Mouse (Mus musculus): ENCODE results near the gene Gm9821. TPM values are rescaled to one million over a fixed set of nuclear protein-coding genes. Genes with fewer than 3 reads are reported as not detected.
A peak's percentile ranks its signal among the peaks of the same experiment; 100 is the strongest.

Gene Gm9821
- total and polyA plus RNA-seq, 2 experiments from 2014 or later, result 0.11 to 0.14 TPM

DNA sequence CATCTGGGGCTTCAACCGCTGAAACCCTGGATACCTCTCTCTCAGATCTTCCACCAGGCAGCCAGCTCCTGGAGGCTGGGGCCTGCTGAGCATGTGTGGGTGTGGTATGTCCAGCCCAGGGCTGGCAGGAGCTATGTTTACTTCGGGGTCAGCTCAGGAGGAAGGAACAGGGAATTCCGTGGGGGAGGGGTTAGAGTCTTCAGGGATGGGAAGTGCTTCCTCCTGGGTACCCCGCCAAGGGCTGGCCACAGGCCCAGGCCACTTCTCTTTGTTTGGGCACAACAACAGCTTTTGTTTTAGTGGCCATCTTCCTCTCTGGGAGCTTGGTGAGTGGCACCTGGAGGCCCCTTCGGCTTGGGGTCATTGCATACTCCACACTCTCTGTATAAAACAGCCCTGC, 8.3 kb downstream of the Gm9821 start:
- no peak for DNase-seq (ENCODE audit: low spot score)
- 35% methylated on average over 5 of the region's 5 CpGs for WGBS
- TF ChIP-seq CTCF (IDR thresholded peaks at IDR 0.05), result 0 out of 2 replicates have a peak, but pooled peaks have one; percentile 17
- H3K9me3 ChIP-seq (ENCODE audit: low read length), result no peaks in the 10 kb centered on the region
- H3K4me3 ChIP-seq (ENCODE audit: low read depth, low read length), result no peak overlapping the region
- H3K27ac ChIP-seq (ENCODE audit: low read depth, low read length), result no peak overlapping the region
- H3K36me3 ChIP-seq (ENCODE audit: insufficient read depth, low read length), result no peaks in the 10 kb centered on the region
- no peaks in the 10 kb centered on the region for H3K27me3 ChIP-seq (ENCODE audit: insufficient read depth, low read length)
- ATAC-seq (ENCODE audit: low FRiP score), result no peak
- H3K4me1 ChIP-seq (ENCODE audit: insufficient read depth, low read length), result 0 out of 2 replicates have a peak, but pooled peaks cover 15% of the 10 kb centered on the region
- no peak overlapping the region for H3K4me2 ChIP-seq (ENCODE audit: low read depth, low read length, poor library complexity, severe bottlenecking)
- H3K9ac ChIP-seq (replicated peaks; ENCODE audit: low read length, poor library complexity, severe bottlenecking), result no peak overlapping the region

DNA sequence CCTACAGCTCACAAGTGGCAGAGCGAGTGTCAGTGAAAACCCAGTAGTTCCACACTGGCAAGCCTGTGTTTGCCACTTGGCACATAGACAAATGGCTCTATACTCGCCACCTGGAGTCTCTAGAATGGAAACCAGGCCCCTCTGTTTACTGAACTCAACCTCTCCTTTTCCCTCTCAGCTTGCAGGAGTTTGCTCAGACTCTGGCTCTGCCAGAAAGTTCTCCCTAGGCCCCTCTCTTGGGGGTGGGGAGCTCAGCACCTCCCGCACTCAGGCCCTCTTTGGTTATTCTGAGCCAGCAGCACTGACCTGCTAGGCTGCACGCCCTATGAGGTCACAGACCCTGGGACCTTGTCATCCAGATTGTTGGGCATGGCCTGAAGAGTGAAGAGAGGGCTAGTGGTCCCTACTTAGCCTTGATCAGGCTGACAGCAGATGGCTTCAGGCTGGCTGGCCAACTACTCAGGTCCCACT, 9.7 kb downstream of the Gm9821 start:
- H3K27ac ChIP-seq (ENCODE audit: low read depth, low read length), result no peak overlapping the region
- DNase-seq (ENCODE audit: low spot score), result no peak
- 83% methylated on average over 4 of the region's 4 CpGs for WGBS

DNA sequence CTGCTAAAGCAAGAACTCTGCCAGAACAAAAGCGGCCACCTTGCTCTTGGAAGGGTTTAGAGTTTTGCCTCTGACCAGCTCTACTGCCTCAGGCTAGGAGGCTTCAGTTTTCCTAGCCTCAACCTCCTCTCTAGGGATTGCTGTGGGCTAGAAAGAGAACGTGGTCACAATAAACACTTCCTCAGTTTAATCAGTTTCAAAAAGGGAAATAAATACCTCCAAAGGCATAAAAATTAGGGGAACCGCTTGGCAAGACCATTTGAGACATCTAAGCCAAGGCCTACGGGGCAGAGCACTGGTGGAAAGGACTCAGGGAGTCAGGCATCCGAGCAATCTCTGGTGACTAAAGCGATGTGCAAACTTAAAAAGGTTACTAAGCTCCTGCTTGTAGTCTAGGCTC, 10.4 kb downstream of the Gm9821 start:
- 84% methylated on average over 6 of the region's 6 CpGs for WGBS
- Histone ChIP-seq H3K9me3 (ENCODE audit: low read length) (no peaks in the 10 kb centered on the region), H3K4me3 (ENCODE audit: low read depth, low read length) (no peak overlapping the region), H3K4me1 (ENCODE audit: insufficient read depth, low read length) (peaks cover 6% of the 10 kb centered on the region; the same call in 1 of the 2 replicates), H3K27ac (ENCODE audit: low read depth, low read length) (no peak overlapping the region), H3K4me2 (ENCODE audit: low read depth, low read length, poor library complexity, severe bottlenecking) (no peak overlapping the region), H3K36me3 (ENCODE audit: insufficient read depth, low read length) (no peaks in the 10 kb centered on the region), H3K27me3 (ENCODE audit: insufficient read depth, low read length) (no peaks in the 10 kb centered on the region), H3K9ac (replicated peaks; ENCODE audit: low read length, poor library complexity, severe bottlenecking) (no peak overlapping the region)
- ATAC-seq (ENCODE audit: low FRiP score) (no peak), DNase-seq (ENCODE audit: low spot score) (no peak)
- no peak for TF ChIP-seq CTCF (IDR thresholded peaks at IDR 0.05)

More for the DNA sequence above, 9.7 kb downstream of the Gm9821 start:
- Histone ChIP-seq H3K27me3 (ENCODE audit: insufficient read depth, low read length) (no peaks in the 10 kb centered on the region), H3K4me1 (ENCODE audit: insufficient read depth, low read length) (peaks cover 8% of the 10 kb centered on the region; the same call in 1 of the 2 replicates), H3K36me3 (ENCODE audit: insufficient read depth, low read length) (no peaks in the 10 kb centered on the region), H3K4me3 (ENCODE audit: low read depth, low read length) (no peak overlapping the region), H3K4me2 (ENCODE audit: low read depth, low read length, poor library complexity, severe bottlenecking) (no peak overlapping the region), H3K9ac (replicated peaks; ENCODE audit: low read length, poor library complexity, severe bottlenecking) (no peak overlapping the region), H3K9me3 (ENCODE audit: low read length) (no peaks in the 10 kb centered on the region)
- no peak for ATAC-seq (ENCODE audit: low FRiP score)
- TF ChIP-seq CTCF (IDR thresholded peaks at IDR 0.05), result no peak

DNA sequence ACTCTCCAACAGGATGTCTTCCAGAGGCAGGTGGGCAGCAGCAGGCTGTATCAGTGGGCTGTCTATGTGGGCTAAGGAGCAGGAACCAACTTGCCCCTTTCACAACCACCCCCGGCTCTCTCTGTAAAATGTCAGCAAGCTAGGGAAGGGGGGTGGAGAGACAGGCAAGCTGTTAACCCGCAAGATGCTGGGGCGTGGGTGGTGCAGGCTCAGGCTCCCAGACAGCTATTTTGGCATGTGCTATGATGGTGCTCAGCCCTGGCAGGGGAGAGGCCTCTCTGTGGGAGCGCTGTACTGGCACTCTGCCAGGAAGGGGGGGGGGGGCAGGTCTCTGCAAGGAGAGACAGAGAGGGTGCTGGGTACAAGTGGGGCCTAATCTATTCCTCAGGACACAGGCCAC, 11.6 kb downstream of the Gm9821 start:
- no peaks in the 10 kb centered on the region for H3K9me3 ChIP-seq (ENCODE audit: low read length)
- H3K9ac ChIP-seq (replicated peaks; ENCODE audit: low read length, poor library complexity, severe bottlenecking), result no peak overlapping the region
- H3K4me1 ChIP-seq (ENCODE audit: insufficient read depth, low read length), result peaks cover 10% of the 10 kb centered on the region; the same call in 1 of the 2 replicates
- ATAC-seq (ENCODE audit: low FRiP score), result no peak; the same call in 1 of the 2 replicates
- H3K27me3 ChIP-seq (ENCODE audit: insufficient read depth, low read length), result no peaks in the 10 kb centered on the region
- no peak overlapping the region for H3K4me2 ChIP-seq (ENCODE audit: low read depth, low read length, poor library complexity, severe bottlenecking)
- 39% methylated on average over 4 of the region's 4 CpGs for WGBS
- H3K4me3 ChIP-seq (ENCODE audit: low read depth, low read length), result no peak overlapping the region
- H3K36me3 ChIP-seq (ENCODE audit: insufficient read depth, low read length), result no peaks in the 10 kb centered on the region
- DNase-seq (ENCODE audit: low spot score), result no peak
- no peak overlapping the region for H3K27ac ChIP-seq (ENCODE audit: low read depth, low read length)
- no peak for TF ChIP-seq CTCF (IDR thresholded peaks at IDR 0.05)

DNA sequence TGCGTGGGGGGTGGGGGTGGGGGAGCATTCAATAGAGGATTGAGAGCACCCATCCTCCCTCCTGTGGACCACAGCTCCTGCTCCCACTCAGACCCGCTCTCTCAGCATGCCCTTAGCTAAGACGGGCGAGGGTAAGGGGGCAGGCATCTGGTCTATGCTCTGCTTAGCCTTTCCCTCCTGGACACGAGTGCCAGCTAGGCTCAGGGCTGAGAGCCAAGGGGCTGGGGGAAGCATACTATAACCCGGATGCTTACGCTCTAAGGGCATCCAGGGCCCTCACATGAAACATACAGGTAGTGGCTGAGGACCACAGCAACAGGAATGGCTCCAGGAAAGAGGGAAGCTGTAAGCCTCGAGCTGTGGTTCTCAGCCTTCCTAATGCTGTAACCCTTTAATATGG, 12.5 kb downstream of the Gm9821 start:
- H3K4me2 ChIP-seq (ENCODE audit: low read depth, low read length, poor library complexity, severe bottlenecking), result no peak overlapping the region
- H3K27me3 ChIP-seq (ENCODE audit: insufficient read depth, low read length), result no peaks in the 10 kb centered on the region
- no peak overlapping the region for H3K9ac ChIP-seq (replicated peaks; ENCODE audit: low read length, poor library complexity, severe bottlenecking)
- DNase-seq (ENCODE audit: low spot score), result no peak
- no peak for ATAC-seq (ENCODE audit: low FRiP score)
- H3K4me1 ChIP-seq (ENCODE audit: insufficient read depth, low read length), result peaks cover 15% of the 10 kb centered on the region; the same call in 1 of the 2 replicates
- H3K9me3 ChIP-seq (ENCODE audit: low read length), result no peaks in the 10 kb centered on the region
- H3K27ac ChIP-seq (ENCODE audit: low read depth, low read length), result no peak overlapping the region
- TF ChIP-seq CTCF (IDR thresholded peaks at IDR 0.05), result no peak
- H3K4me3 ChIP-seq (ENCODE audit: low read depth, low read length), result no peak overlapping the region
- WGBS, result 80% methylated on average over 8 of the region's 8 CpGs
- H3K36me3 ChIP-seq (ENCODE audit: insufficient read depth, low read length), result no peaks in the 10 kb centered on the region

DNA sequence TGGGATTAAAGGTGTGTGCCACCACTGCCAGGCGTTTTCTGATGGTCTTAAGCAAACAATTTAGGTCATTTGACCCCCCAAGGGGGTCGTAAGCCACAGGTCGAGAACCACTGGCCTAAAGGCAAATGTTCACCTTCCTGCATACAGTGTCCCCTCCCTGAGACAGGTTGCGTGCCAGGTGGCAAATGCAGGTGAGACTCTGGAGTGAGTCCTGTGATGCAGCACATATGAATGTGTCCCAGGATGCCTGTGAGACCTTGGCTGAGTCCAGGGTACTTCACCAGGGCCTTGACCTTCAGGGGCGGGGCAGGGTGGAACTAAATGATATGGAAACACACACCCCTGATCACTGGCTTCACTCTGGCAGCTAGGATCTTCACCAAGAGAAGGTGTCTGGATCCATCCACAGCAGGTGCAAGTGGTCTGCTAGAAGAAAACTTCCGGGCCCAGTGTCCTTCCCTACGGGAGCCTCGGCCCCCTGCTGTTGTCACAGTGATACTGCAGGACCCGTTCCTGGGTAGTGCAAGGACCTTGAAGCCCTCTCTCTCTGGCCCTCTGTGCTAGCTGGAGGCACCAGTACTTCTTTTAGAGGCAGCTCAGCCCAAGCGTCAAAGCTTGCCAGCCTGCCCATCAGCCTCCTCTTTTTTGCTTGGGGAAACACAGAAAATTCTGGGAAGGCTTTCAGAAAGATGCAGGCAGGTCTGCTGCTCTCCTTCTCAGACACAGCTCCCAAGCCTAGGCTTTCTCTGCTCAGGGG, 13.4 kb downstream of the Gm9821 start:
- peak; percentile 69 for TF ChIP-seq CTCF (IDR thresholded peaks at IDR 0.05)
- DNase-seq (ENCODE audit: low spot score), result no peak

More for the DNA sequence above, 13.4 kb downstream of the Gm9821 start:
- H3K27ac ChIP-seq (ENCODE audit: low read depth, low read length), result no peak overlapping the region
- no peaks in the 10 kb centered on the region for H3K9me3 ChIP-seq (ENCODE audit: low read length)
- peaks cover 15% of the 10 kb centered on the region; the same call in 1 of the 2 replicates for H3K4me1 ChIP-seq (ENCODE audit: insufficient read depth, low read length)
- H3K4me2 ChIP-seq (ENCODE audit: low read depth, low read length, poor library complexity, severe bottlenecking), result no peak overlapping the region
- ATAC-seq (ENCODE audit: low FRiP score), result no peak
- 49% methylated on average over 10 of the region's 10 CpGs for WGBS
- H3K36me3 ChIP-seq (ENCODE audit: insufficient read depth, low read length), result no peaks in the 10 kb centered on the region
- no peak overlapping the region for H3K4me3 ChIP-seq (ENCODE audit: low read depth, low read length)
- no peaks in the 10 kb centered on the region for H3K27me3 ChIP-seq (ENCODE audit: insufficient read depth, low read length)
- no peak overlapping the region for H3K9ac ChIP-seq (replicated peaks; ENCODE audit: low read length, poor library complexity, severe bottlenecking)

Data from midbrain, postnatal 0 days (tissue).